Mouse (Mus musculus) layer of hippocampus, adult 9-11 months (tissue): ENCODE results near the gene Mapkapk3.

ENCODE experiments used
- DNase-seq: peaks from one replicate; pipeline ENCODE4 v3.0.0; 2022

Gene Mapkapk3

GRCm38 (mm10) chr9:107288105-107288650 is 1.5 kb downstream of the Mapkapk3 start:
- no peak for DNase-seq

DNA sequence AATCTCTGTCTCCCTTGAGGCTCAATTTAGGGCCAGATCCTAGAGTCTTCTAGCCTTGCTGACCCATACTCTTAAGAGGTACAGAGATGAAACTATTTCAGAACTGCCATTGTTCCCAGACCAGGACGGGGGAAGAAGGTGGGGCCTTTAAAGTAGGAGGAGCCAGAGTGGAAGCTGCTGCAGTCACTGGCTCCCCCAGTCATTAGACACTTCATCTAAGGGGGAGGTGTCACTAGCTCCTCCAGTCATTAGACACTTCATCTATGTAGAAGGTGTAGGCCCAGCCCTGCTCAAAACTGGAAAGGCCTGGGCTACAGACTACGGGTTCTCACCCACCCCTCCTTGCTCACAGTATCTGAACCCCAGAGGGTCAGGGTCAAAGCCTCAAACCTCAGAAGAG is 2.4 kb downstream of the Mapkapk3 start:
- no peak for DNase-seq

DNA sequence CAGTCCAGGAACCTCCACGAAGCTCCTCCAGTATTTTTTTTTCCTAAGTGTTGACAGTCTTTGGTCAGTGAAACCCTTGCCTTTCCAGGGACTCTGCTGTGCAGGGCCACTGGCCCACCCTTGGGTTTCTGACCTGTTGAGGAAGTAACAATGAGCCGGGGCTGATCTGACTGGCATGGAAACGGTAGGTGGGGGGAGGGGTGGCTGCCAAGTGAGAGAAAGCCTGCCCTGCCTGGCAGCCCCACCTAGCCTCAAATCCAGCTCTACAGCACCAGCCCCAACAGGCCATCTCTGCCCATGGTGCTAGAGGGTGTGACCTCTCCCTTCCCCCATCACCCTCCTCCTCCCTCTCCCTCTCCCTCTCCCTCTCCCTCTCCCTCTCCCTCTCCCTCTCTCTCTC is 4.7 kb downstream of the Mapkapk3 start:
- no peak for DNase-seq

GRCm38 (mm10) chr9:107282951-107283350 is 6.7 kb downstream of the Mapkapk3 start:
- no peak for DNase-seq

DNA sequence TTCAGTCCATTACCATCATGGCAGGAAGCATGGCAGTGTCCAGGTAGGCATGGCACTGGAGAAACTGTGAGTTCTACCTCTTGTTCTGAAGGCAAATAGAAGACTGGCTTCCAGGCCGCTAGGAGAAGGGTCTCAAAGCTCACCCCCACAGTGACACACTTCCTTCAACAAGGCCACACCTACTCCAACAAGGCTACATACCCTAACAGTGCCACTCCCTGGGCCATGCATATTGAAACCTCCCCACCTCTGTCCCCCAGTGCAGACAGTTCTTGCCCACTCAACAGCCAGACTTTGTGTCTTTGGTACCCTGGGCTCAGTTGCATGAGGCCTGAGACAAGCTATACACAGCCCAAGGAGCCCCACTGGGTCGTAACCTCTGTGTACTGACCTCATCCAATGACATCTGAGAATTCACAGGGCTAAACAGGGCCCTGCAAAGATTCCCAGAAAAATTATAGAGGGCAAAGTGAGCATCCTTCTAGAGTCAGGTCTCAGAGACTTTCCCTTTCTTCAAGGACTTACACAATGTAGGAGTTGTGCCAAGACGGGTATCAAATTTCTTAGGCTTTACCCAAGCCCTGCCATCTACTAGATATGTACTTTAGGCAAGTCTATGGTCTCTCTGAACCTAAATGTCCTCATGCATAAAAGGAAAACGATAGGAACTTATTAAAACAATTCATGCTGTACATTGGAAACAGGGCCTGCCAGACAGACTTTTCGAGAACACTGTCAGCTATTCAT is 8.3 kb downstream of the Mapkapk3 start:
- DNase-seq, result no peak

- no peak for DNase-seq
These were observed 9.2 kb downstream of the Mapkapk3 start for GRCm38 (mm10) chr9:107280322-107281027.

GRCm38 (mm10) chr9:107279378-107280321 is 10.0 kb downstream of the Mapkapk3 start:
- no peak for DNase-seq

DNA sequence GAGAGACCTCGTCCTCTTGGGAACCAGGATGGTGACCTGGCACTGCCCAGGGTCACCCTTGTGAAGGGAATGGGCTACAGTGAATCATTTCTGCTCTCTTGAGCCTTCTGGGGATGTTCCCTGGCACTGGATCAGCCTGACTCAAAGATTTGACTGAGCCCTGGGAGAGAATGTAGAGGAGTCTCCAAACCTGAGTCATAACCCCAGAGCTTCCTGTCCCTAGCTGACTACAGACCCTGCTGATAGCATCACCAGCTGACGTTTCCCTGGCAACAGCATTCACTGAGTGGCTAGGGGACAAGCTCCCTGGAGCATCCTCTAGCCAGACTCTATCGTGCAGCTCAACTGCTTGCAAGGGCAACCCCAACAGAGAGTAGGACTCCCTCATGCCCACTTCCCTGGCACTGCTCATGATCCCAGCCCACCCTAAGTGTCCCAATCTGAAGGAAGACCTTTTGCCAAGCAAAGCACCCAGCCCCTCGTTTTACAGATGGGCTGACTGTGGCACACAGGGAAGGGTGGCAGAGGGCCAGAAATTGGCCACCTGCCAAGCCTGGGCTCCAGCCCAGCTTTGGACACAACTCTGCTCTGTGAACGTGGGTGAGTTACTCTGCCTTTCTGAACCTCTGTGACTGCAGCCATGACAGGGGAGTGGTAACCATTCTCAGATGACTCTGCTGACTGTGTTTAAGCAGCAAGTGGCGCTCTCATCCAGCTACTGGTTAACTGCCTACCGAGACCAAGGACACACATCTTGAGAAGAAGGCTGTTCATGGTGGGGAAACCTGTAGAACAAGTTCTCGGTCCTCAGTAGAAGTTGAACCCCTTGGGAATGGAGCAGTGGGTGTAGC is 10.9 kb downstream of the Mapkapk3 start:
- DNase-seq, result no peak

GRCm38 (mm10) chr9:107278126-107278525 is 11.6 kb downstream of the Mapkapk3 start:
- no peak for DNase-seq

GRCm38 (mm10) chr9:107277603-107278002 is 12.1 kb downstream of the Mapkapk3 start:
- DNase-seq, result no peak

GRCm38 (mm10) chr9:107275710-107276109 is 14.0 kb downstream of the Mapkapk3 start:
- DNase-seq, result no peak

DNA sequence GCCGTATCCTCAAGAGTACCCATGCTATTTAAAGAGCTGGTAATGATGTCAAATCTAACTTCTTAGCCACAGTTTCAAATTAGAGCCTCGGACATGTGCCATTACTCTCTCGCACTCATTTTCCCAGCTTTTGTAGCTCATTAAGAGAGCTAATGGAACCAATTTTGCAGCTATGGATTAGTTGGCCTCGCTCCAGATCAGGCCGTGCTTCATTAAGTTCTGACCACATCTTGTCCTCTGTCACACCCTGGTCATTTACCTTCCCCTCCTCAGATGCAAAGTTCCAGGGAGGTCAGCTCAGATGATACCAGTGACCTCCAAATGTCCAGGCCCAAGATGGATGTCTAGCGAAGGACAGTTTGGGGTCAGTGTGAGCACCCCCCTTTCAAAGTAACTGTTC is 14.9 kb downstream of the Mapkapk3 start:
- no peak for DNase-seq

GRCm38 (mm10) chr9:107273184-107273583 is 16.5 kb downstream of the Mapkapk3 start:
- no peak for DNase-seq

GRCm38 (mm10) chr9:107272284-107272683 is 17.4 kb downstream of the Mapkapk3 start:
- DNase-seq, result no peak

- DNase-seq, result no peak
These were observed 18.3 kb downstream of the Mapkapk3 start for GRCm38 (mm10) chr9:107271177-107271938.

- DNase-seq, result no peak
These were observed 19.9 kb downstream of the Mapkapk3 start for GRCm38 (mm10) chr9:107269772-107270171.

DNA sequence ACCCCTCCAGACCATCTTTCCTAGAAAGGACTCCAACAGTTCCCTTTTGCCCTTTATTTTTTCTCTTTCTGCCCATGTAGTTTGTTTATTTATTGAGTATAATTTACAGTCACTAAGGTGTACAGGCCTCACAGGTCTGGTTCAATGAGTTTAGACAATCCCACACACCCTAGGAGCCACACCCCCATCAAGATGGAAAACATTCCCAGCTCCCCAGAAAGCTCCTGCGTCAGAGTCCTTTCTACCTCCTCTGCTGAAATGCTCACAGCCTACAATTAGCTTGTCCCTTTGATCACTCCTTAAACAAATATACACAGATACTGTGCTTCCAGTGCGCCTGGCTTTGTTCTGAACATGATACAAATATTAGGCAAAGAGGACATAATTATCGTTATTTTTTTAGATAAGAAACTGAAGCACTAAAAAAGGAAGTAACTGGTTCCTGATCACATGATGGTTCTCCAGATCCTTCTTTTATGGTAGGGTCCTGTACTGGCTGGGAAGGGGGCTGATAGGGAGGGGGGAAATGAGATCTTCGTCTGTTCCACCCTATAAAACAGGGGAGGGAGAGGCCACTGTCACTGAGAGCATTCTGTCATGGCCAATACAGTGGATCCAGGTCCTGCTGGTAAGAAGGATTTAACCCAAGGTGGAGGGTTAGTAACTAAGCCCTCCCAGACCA is 21.8 kb downstream of the Mapkapk3 start:
- no peak for DNase-seq

DNA sequence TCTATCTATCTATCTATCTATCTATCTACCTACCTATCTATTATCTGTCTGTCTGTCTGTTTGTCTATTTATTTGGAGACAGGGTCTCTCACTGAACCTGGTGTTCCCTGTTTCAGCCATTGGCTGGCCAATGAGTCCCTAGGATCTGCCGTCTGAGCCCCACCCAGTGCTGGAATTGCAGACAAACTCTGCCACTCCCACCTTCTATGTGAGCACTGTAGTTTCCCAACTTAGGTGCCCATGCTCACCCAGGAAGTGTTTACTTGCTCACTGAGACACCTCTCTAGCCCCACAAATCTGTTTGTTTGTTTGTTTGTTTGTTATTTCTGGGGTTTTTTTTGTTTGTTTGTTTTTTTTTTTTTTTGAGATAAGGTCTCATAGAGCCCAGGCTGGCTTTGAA is 22.6 kb downstream of the Mapkapk3 start:
- no peak for DNase-seq

DNA sequence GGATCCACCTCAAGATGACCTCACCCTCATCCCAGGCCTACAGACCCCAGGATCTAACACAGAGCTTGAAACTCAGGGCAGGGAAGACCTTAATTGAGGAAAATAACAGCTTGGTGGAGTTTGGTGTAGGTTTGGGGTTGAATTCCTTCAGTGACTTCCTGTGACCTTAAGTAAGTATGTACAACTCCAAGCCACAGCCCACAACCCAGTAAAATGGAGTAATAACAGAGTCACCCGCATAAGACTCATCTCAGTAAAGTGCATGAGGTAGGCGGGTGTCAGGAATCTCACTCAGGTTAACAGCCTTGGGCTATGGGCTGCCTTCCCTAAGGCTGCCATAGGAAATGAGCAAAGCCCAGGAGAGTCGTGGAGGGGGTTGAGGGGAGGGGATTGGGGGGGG is 24.9 kb downstream of the Mapkapk3 start:
- no peak for DNase-seq

DNA sequence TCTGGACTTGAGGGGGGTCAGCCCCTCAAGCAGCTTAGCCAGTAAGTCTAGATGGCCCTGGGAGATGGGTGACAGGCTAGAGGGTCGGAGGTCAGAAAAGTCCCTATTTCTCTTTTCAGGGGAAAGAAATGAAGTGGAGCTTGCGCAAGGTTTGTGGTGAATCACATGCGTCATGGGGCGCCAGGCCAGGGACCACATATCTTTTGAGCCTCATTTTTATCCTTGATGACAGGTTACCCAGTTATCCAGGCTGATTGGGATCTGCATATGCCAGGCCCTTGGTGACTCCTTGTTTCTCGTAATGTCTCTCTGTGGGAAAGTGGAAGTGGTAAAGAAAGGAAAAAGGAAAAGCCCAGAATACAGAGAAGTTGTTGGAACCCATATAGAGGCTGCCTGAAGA is 25.8 kb downstream of the Mapkapk3 start:
- no peak for DNase-seq

- no peak for DNase-seq
These were observed 27.3 kb downstream of the Mapkapk3 start for GRCm38 (mm10) chr9:107262375-107262774.
